Mouse (Mus musculus) stomach, postnatal 0 days (tissue): ENCODE measurements at regions not wholly inside any gene's neighbourhood (a gene's known extent, or its start where the extent isn't known, plus 50 kb on each side); places are given as distances from the start of the nearest gene placed in this dataset.

Experiments used
- CTCF ChIP-seq: IDR thresholded peaks from 2 replicates; pipeline ENCODE4 v1.5.1; 2016; ENCODE audit warnings: antibody characterized with exemption, low read depth, mild to moderate bottlenecking, moderate library complexity
- EP300 ChIP-seq: optimal IDR thresholded peaks from 2 replicates; pipeline ENCODE3; 2016; ENCODE audit warnings: antibody characterized with exemption

DNA sequence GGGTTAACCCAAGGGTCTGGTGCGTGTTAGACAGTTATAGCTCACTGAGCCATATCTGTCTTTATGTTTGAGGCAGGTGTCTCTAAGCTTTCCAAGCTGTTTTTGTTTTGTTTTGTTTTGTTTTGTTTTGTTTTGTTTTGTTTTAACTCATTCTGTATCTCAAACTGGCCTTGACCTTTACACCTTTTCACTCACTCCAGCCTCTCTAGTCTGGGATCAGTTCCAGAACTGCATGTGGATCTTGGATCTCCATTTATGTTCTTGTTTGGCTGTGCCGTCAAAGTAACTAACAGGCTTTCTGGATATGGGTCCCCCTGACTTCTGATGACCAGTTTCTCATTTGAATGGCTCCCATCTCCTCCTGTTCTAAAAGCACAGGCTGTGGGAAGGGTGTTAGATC is 197.7 kb downstream of the Gm5447 start:
- TF ChIP-seq CTCF (no peak), EP300 (no peak)
